Mouse (Mus musculus): Measurements from ENCODE around the gene Zfyve19.

The Zfyve19 gene

GRCm38 (mm10) chr2:119208344-119209175 is at the start of gene Zfyve19, which contains the start of gene Dnajc17:
TSS of gene Zfyve19 (plus strand) at chr2:119208617.
TSS of gene Dnajc17 (minus strand) at chr2:119208795.
- peak; percentile 99 for DNase-seq (ENCODE audit: low spot score)

DNA sequence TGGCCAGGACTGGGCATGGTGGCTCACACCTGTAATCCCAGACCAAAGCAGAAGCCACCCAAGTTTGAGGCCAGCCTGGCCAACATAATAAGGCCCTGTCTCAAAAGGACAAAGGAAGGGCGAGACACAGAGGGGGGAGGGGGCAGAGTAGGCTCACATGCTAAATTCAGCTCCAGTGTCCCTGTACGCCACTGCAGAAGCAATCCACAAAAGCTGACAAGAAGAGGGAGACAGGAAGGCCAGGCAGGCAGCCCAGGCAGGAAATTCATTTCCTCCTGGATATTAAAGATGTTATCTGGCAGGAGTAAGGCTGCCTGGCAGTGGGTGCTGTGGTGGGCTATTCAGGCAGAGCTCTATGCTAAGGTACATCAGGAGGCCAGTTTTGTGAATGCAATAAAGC is 47.2 kb upstream of the Zfyve19 start:
- DNase-seq (ENCODE audit: low spot score): no peak

- no peak for DNase-seq (ENCODE audit: low spot score)
Measured at GRCm38 (mm10) chr2:119163135-119163534, 45.3 kb upstream of the Zfyve19 start.

- DNase-seq (ENCODE audit: low spot score): no peak
Measured at GRCm38 (mm10) chr2:119163999-119164398, 44.4 kb upstream of the Zfyve19 start.

DNA sequence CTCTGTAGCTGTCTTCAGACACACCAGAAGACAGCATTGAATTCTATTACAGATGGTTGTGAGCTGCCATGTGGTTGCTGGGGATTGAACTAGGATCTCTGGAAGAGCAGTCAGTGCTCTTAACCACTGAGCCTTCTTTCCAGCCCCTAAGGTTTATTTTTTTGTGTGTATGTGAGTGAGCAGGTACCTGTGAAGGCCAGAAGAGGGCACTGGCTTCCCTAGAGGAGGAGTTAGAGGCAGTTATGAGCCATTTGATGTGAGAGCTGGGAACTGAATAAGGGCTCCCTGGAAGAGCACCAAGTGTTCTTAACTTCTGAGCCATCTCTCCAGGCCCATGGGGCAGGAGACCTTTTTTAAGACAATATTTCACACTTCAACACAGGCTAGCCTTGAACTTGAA is 43.0 kb upstream of the Zfyve19 start:
- DNase-seq (ENCODE audit: low spot score): no peak

DNA sequence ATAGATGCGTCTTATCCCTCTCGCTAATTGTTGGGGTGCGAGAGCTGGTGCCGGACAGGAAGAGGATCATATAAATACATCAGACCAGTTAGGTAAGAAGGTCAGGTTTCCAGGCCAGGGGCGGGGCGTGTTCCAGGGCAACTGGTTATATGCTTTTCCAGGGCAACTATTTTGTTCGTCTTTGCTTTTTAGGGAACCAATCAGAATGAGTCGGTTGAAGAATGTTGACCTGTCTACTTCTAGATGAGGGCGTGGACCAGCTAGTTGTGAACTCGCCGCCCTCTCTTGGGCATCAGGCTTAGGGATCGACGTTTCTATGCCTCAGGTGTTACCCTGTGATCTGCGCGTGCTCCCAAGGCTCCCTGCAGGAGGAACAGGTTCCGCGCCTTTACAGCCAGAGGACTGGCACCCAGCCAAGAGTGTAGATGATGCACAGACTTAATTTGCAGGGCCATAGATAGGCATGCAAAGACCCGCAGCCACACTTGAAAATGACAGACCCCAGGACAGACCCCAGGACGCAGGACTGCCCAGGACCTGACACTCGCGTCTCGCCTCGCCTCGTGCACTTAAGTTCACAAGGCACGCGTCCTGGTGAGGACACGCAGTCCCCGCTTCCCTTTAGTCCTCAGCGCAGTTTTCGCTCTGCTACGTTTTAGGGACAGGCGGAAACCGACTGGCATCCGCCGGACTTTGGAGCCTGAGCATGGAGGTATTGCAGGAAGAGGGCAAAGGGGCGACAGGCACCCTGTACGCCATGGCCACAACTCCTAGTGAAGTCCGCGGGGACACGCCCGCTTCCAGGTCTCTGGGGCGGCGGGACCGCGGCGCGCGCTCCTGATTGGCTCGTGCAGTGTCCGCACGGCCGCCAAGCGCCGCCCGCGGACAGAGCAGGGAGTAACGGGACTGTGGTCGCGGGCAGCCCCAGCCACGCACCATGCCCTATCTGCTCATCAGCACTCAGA is 41.2 kb upstream of the Zfyve19 start, which contains the start of gene Gchfr:
Gene Gchfr (plus strand): TSS at position 873 of the 965 bp plus-strand sequence.
- DNase-seq (ENCODE audit: low spot score): peak; percentile 81

DNA sequence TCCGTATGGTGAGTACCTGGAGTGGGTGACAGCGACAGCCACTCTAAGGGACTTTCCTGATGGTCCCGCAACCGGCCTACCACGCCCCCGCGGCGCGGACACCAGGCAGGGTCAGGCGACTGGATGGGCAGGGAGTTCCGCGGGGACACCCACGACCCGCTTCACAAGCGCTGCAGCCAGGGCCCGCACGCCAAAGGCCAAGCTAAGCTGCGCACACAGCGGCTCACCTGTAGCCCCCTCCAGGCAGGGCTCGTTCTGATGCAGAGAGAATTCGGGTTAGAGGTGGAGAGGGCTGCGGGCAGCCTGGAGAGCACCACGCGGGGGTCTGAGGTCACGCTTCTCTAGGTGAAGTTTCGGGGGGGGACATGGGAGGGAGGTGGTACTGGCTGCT is 40.6 kb upstream of the Zfyve19 start:
- DNase-seq (ENCODE audit: low spot score): no peak

DNA sequence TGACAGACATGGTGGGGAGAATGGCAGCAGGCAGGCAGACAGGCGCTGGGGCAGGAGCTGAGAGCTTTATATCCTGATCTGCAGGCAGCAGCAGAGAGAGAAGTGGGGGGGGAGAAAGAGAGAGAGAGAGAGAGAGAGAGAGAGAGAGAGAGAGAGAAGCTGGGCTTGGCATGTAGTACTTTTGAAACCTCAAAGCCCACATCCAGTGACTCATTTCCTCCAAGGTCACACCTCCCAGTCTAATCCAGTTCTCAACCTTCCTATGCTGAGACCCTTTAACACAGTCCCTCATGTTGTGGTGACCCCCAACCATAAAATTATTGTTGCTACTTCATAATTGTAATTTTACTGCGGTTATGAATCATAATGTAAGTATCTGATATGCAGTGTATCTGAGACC is 38.1 kb upstream of the Zfyve19 start:
- DNase-seq (ENCODE audit: low spot score): no peak

DNA sequence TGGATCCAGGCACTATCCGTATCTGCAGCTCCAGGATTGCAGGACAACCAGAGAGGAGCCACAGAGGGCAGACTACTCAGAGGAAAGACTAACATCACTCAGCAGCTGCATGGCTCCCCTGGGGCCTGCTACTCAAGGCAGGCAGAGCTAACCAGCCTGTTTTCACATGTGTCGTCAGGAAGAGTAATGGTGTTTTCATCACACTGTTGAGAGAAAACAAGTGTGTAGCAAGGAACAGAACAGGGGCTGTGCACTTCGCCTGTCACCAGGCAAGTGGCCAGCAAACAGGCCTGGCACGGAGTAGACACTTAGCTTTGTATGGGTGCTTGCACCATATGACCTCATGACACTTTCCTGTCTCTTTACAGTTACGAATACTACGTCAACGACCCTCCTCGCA is 36.8 kb upstream of the Zfyve19 start:
- DNase-seq (ENCODE audit: low spot score): peak; percentile 52

DNA sequence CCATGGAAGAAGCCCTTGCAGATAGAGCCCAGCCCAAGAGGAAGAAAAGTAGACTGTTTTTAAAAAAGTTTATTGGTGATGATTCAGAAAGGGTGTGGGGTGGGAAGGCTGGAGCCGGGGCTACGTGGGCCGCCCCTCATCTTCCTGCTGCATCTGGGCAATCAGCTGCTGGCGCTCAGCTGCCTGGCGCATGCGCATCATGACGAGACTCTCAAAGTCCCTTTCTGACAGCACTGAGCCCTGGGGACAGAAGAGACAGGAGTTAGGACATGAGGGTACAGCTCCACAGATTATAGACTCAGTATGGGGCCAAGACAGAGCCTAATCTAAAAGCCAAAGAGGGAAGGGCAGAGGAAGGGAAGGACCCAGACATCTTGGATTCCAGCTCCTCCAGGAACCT is 36.0 kb upstream of the Zfyve19 start:
- no peak for DNase-seq (ENCODE audit: low spot score)

DNA sequence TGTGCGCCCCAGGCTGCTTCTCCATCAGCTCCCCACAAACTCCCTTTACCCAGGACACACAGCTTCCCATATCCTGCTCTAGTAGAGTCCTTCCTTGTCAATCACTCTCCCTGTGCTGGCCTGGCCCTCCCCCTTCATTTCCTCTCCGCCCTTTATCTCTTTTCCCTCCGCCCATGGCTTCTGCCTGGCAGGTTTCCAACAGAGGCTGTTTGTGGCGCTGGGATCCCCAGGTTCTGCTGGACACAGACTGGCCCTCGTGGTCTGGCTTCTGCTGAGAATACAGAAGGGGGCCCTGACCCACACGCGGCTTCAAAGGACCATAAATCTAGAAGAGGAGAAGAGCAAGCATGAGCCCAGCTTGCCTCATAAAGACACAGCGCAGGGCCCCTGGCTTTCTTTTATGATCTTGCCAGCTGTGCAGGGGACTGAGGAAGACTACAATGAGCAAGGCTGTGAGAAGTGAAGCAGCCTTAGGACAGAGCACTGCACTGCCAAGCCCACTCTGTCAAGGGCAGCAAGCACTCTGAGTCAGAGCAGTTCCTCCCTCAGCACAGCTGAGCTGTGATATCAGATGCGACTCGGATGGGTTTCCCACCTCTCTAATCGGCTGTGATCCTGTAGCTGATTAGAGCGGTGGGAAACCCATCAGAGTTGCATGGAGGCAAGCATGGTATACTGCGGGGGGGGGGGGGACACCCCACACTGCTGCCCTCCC is 35.4 kb upstream of the Zfyve19 start:
- peak; percentile 47 for DNase-seq (ENCODE audit: low spot score)

GRCm38 (mm10) chr2:119173991-119174651 is 34.3 kb upstream of the Zfyve19 start, which contains the start of gene Gm14137:
TSS of gene Gm14137 (plus strand) at chr2:119174509.
- DNase-seq (ENCODE audit: low spot score): no peak

- no peak for DNase-seq (ENCODE audit: low spot score)
Measured at GRCm38 (mm10) chr2:119174866-119175265, 33.6 kb upstream of the Zfyve19 start.

- no peak for DNase-seq (ENCODE audit: low spot score)
Measured at GRCm38 (mm10) chr2:119175614-119176013, 32.8 kb upstream of the Zfyve19 start.

- no peak for DNase-seq (ENCODE audit: low spot score)
Measured at GRCm38 (mm10) chr2:119176761-119177160, 31.7 kb upstream of the Zfyve19 start.

DNA sequence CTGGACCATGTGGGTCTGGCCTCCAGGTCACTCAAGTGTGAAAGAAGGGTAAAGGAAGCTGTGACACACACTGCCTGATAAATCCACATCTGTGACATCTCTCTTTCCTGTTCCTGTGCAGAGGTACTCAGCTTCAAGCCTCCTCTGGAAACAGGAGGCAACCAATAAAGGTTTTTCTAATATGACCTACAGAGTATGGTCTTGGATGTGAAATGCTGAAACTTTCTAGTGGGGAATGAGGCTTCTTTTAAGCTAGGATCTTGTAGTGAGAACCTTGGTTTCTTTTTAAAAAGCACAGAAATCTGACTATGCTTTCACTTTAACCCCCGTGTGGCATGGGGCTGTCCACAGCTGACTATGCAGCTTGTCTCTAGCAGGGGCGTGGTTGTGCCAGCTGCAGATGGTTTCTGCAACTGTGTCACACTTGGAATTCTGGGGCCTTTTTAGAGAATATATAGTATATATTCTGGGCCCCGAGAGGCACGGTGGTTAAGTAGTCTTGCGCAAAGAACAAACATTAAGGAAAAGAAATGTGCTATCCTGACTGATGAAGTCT is 31.0 kb upstream of the Zfyve19 start:
- DNase-seq (ENCODE audit: low spot score): no peak

- no peak for DNase-seq (ENCODE audit: low spot score)
Measured at GRCm38 (mm10) chr2:119182914-119183313, 25.5 kb upstream of the Zfyve19 start.

- DNase-seq (ENCODE audit: low spot score): peak; percentile 85
Measured at GRCm38 (mm10) chr2:119189029-119189710, 19.2 kb upstream of the Zfyve19 start.

DNA sequence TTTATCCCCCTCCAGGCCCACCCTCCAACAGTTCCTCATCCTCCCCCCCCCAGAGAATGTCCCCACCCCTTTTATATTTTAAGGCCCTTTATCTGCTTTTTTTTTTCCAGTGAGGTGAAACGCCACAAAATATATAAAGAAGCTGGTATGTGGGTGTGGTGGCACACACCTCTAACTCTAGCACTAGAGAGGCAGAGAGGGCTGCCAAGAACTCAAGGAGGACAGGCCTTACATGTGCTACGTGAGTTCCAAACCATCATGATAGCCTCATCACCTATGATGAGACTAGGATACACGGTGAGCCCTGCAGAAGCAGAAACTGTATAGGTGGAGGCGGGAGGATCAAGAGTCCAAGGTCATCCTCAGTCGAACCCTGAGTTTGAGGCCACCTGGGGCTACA is 17.4 kb upstream of the Zfyve19 start:
- no peak for DNase-seq (ENCODE audit: low spot score)

- DNase-seq (ENCODE audit: low spot score): no peak
Measured at GRCm38 (mm10) chr2:119194140-119194539, 14.3 kb upstream of the Zfyve19 start.
